Mouse (Mus musculus): ENCODE data around the gene Rcn3.

DNA sequence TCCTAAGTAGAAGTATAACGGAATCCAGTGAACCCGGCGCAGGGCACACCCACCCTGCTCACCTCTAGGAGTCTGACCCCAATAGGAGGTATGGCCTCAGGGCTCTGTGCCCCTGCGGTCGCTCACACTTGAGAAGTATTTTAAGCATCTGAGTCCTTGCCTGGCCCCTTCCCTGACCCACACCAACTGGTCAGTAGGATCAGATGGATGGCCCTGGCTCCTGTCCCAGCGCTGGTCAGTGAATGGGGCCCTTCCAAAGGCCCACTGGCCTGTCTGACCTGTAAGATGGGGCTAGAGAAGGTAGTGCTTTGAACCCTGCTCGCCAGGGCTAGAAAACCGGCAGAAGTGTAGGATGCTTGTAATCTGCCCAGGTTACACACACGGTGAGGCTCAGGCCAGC is 51.2 kb downstream of the Rcn3 start:
- no peak for TF ChIP-seq POLR2A (IDR thresholded peaks at IDR 0.05; ENCODE audit: extremely low read depth, insufficient read depth, low read length)
- no peak for TF ChIP-seq CTCF (IDR thresholded peaks at IDR 0.05; ENCODE audit: extremely low read depth, insufficient read depth, low read length)

Data from cortical plate, adult 2 months (tissue).